Mouse (Mus musculus): ENCODE data around the gene Ift22.

DNA sequence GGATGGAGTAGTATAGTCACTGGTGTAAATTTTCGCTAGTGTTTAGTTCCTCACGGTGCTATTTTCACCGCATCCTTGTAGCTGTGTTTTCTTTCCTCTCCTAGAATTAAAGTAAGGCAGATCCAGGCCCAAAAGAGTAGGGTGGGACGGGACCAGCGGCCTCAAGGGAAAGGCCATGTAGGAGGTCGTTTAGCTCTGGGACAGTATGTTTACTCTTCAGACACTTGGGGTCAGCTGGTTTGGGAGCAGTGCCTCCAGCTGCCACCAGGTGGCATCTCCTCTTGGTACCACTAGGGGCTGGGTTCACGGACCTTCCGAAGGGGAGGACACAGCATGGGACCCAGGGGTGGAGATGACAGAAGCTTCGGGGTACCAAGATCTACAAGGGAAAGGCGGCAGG is 54.6 kb downstream of the Ift22 start:
- peak; percentile 86; the same call in 1 of the 2 replicates for TF ChIP-seq CTCF (IDR thresholded peaks at IDR 0.05; ENCODE audit: control insufficient read depth, insufficient read depth, insufficient replicate concordance, low read depth, low read length)
- no peak for TF ChIP-seq POLR2A (IDR thresholded peaks at IDR 0.05; ENCODE audit: control insufficient read depth, low read depth, low read length)
